8 mouse cellular contexts compared by ENCODE assay signal in the genomic region with DNA sequence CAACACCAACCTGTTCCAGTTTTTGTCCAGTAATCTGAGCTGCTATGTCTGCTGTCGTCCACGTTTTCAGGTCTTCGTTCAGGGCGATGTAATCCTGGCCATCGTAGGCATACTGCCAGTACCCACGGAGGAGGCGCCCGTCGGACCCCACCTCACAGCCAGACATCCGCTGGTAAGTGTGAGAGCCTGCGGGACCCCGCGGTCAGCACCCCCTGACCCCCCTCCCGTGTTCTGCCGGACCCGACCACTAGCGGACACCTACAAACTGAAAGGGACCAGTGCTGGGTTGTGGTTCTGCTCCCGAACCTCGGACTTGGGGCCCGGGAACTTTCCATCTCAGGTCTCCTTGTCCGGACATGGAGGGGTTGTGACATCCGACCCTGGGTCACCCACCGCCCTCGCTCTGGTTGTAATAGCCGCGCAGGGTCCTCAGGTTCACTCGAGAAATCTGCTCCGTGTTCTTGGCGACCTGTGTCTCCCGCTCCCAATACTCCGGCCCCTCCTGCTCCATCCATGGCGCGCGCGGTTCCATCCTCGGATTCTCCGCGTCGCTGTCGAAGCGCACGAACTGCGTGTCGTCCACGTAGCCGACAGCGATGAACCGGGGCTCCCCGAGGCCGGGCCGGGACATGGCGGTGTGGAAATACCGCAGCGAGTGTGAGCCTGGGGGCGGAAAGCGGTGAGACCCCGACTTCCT. TPM values are rescaled to one million over a fixed set of nuclear protein-coding genes. Genes with fewer than 3 reads are reported as not detected.
DNase-seq lines count a peak whose midpoint lies in the region; ATAC-seq and TF ChIP-seq lines count a peak whose summit lies in the region.

No protein-coding gene starts in this region.

- no peak for ATAC-seq in forebrain, embryonic 16.5 days
- ATAC-seq in monocyte, adult 5-6 weeks (replicated peaks; ENCODE audit: insufficient number of reproducible peaks, low FRiP score, low TSS enrichment, poor library complexity, severe bottlenecking): no peak
- ATAC-seq in CD4-positive, CD25-positive, alpha-beta regulatory T cell, adult 4 months: no peak

- no peak for DNase-seq in heart, adult 2 months
- DNase-seq in heart, postnatal 14 days: no peak
- no peak for DNase-seq in adrenal gland, postnatal 25 days

- WGBS in heart, adult 2 months: 2% methylated on average over 57 of the region's 57 CpGs
- WGBS in forebrain, embryonic 16.5 days: 3% methylated on average over 57 of the region's 57 CpGs
- WGBS in macrophage (ENCODE audit: missing documents): 7% methylated on average over 56 of the region's 57 CpGs

- peaks cover 18% of the 10 kb centered on the region for H3K4me1 ChIP-seq in heart, adult 2 months (ENCODE audit: control insufficient read depth, insufficient read depth, low read length)
- peaks cover 50% of the 10 kb centered on the region for H3K4me1 ChIP-seq in E14TG2a.4 (replicated peaks; ENCODE audit: low read depth, low read length)
- peaks cover 19% of the 10 kb centered on the region for H3K4me1 ChIP-seq in forebrain, embryonic 16.5 days (replicated peaks; ENCODE audit: control insufficient read depth, insufficient read depth, low read length)

- H3K27ac ChIP-seq in heart, adult 2 months: peak overlapping the region; percentile 81
- H3K27ac ChIP-seq in forebrain, embryonic 16.5 days (ENCODE audit: low read length): no peak overlapping the region
- peak overlapping the region; percentile 89 for H3K27ac ChIP-seq in macrophage

- H3K79me2 ChIP-seq in heart, adult 2 months (replicated peaks; ENCODE audit: control insufficient read depth, insufficient read depth, low read length): no peaks in the 10 kb centered on the region
- peaks cover 20% of the 10 kb centered on the region; the same call in 1 of the 2 replicates for H3K79me2 ChIP-seq in macrophage (ENCODE audit: inconsistent target)

- peak overlapping the region; percentile 82 for H3K9ac ChIP-seq in heart, adult 2 months (ENCODE audit: low read depth, low read length)
- H3K9ac ChIP-seq in forebrain, embryonic 16.5 days (replicated peaks; ENCODE audit: low read depth, low read length): peak overlapping the region; percentile 52

- H3K36me3 ChIP-seq in heart, adult 2 months (ENCODE audit: control insufficient read depth, insufficient read depth, low read length): no peaks in the 10 kb centered on the region
- H3K36me3 ChIP-seq in E14TG2a.4 (ENCODE audit: insufficient read depth, low read length): no peaks in the 10 kb centered on the region
- no peaks in the 10 kb centered on the region for H3K36me3 ChIP-seq in forebrain, embryonic 16.5 days (ENCODE audit: control insufficient read depth, insufficient read depth)
- peaks cover 17% of the 10 kb centered on the region for H3K36me3 ChIP-seq in macrophage (ENCODE audit: inconsistent target)

- intact Hi-C loops in heart, adult 2 months (cut with DNase I): no loop called here
- intact Hi-C loops in heart, postnatal 14 days (cut with DNase I): no loop called here

- peak overlapping the region; percentile 66 for H3K4me3 ChIP-seq in heart, adult 2 months
- peak overlapping the region; percentile 82 for H3K4me3 ChIP-seq in E14TG2a.4 (replicated peaks; ENCODE audit: low read length)
- peak overlapping the region; percentile 40 for H3K4me3 ChIP-seq in forebrain, embryonic 16.5 days (replicated peaks; ENCODE audit: low read length)
- H3K4me3 ChIP-seq in macrophage (ENCODE audit: inconsistent target): peak overlapping the region; percentile 68

- peak overlapping the region; percentile 56 for H3K4me2 ChIP-seq in forebrain, embryonic 16.5 days (ENCODE audit: low read length)

- no peaks in the 10 kb centered on the region for H3K27me3 ChIP-seq in heart, adult 2 months (ENCODE audit: control insufficient read depth, insufficient read depth, low read length)
- peaks cover 33% of the 10 kb centered on the region for H3K27me3 ChIP-seq in E14TG2a.4 (ENCODE audit: insufficient read depth, low read length)
- peaks cover 47% of the 10 kb centered on the region for H3K27me3 ChIP-seq in forebrain, embryonic 16.5 days (replicated peaks; ENCODE audit: control insufficient read depth, insufficient read depth, low read length)

- no peak for TF ChIP-seq CTCF in heart, adult 2 months (IDR thresholded peaks at IDR 0.05)
- no peak for TF ChIP-seq CTCF in E14TG2a.4 (conservative IDR thresholded peaks at IDR 0.05; ENCODE audit: low read length)

- no peaks in the 10 kb centered on the region for H3K9me3 ChIP-seq in E14TG2a.4 (ENCODE audit: low read length)
- no peaks in the 10 kb centered on the region for H3K9me3 ChIP-seq in forebrain, embryonic 16.5 days (ENCODE audit: control insufficient read depth, low read length)

- no peak for TF ChIP-seq EP300 in heart, adult 2 months (IDR thresholded peaks at IDR 0.05; ENCODE audit: insufficient read depth, low read depth, low read length)

- no peak for TF ChIP-seq POLR2A in heart, adult 2 months (IDR thresholded peaks at IDR 0.05; ENCODE audit: insufficient read depth, low read depth, low read length)

RNA-seq across cellular contexts. Expression of a gene that starts 22.1 kb away (rescaled TPM):
- total RNA-seq in heart, adult 2 months (2021): 100 to 1,000 TPM; 103 to 117 TPM
- 655 and 1,075 TPM in 2 replicates for polyA plus RNA-seq in heart, adult 2 months (2012; rRNA removed)
- total RNA-seq in heart, postnatal 14 days (2021): 10 to 100 TPM; 56.5 to 61.2 TPM
- polyA plus RNA-seq in forebrain, embryonic 16.5 days (2015; fragmentation: Nextera tagmentation; extraction: Ambion mirVana): 9.4 and 9.9 TPM in 2 replicates
- total RNA-seq in macrophage (2018; cell fraction: chromatin; rRNA removed): 1,000 to 10,000 TPM; 1,025 to 7,144 (median 3,429) TPM
- total RNA-seq in macrophage (2018; cell fraction: cytosol; rRNA removed): 1,000 to 10,000 TPM; 2,589 to 9,128 (median 5,108) TPM
- over 10,000 TPM in 13 of 26 experiments, 1,000 to 10,000 TPM in 13; 3,160 to 14,900 (median 9,531) TPM for total RNA-seq in macrophage (2018; cell fraction: nucleus; rRNA removed)
- 2,418 to 4,239 TPM (median 2,994 TPM) in 3 replicates for polyA plus RNA-seq in macrophage (2018)
- total RNA-seq in monocyte, adult 5-6 weeks (2017): 3,712 to 3,894 TPM (median 3,837 TPM) in 3 replicates
- 1,000 to 10,000 TPM; 5,395 to 7,513 TPM for polyA plus RNA-seq in CD4-positive, CD25-positive, alpha-beta regulatory T cell, adult 4 months (2017; shearing (Covaris generic))
- total RNA-seq in adrenal gland, postnatal 25 days (2021): 321 and 327 TPM in 2 replicates

RNA-seq across cellular contexts. Expression of a gene that starts 22.2 kb away (rescaled TPM):
- total RNA-seq in heart, adult 2 months (2021): 100 to 1,000 TPM; 364 to 420 TPM
- 180 and 194 TPM in 2 replicates for polyA plus RNA-seq in heart, adult 2 months (2012; rRNA removed)
- 100 to 1,000 TPM; 417 to 479 TPM for total RNA-seq in heart, postnatal 14 days (2021)
- polyA plus RNA-seq in forebrain, embryonic 16.5 days (2015; fragmentation: Nextera tagmentation; extraction: Ambion mirVana): 811 and 837 TPM in 2 replicates
- total RNA-seq in macrophage (2018; cell fraction: chromatin; rRNA removed): 100 to 1,000 TPM in 21 of 26 experiments, 10 to 100 TPM in 5; 55.8 to 382 (median 130) TPM
- 1,000 to 10,000 TPM in 10 of 26 experiments, 100 to 1,000 TPM in 16; 572 to 1,270 (median 800) TPM for total RNA-seq in macrophage (2018; cell fraction: cytosol; rRNA removed)
- 100 to 1,000 TPM in 25 of 26 experiments, 10 to 100 TPM in 1; 92.7 to 360 (median 186) TPM for total RNA-seq in macrophage (2018; cell fraction: nucleus; rRNA removed)
- polyA plus RNA-seq in macrophage (2018): 829 to 1,952 TPM (median 1,389 TPM) in 3 replicates
- total RNA-seq in monocyte, adult 5-6 weeks (2017): 765 to 894 TPM (median 817 TPM) in 3 replicates
- 1,000 to 10,000 TPM; 6,766 to 6,959 TPM for polyA plus RNA-seq in CD4-positive, CD25-positive, alpha-beta regulatory T cell, adult 4 months (2017; shearing (Covaris generic))
- total RNA-seq in adrenal gland, postnatal 25 days (2021): 630 and 736 TPM in 2 replicates

RNA-seq across cellular contexts. Expression of a gene that starts 22.4 kb away (rescaled TPM):
- 10 to 100 TPM; 38.1 to 39.1 TPM for total RNA-seq in heart, adult 2 months (2021)
- polyA plus RNA-seq in heart, adult 2 months (2012; rRNA removed): 47.8 and 56.4 TPM in 2 replicates
- 10 to 100 TPM; 35.0 to 37.8 TPM for total RNA-seq in heart, postnatal 14 days (2021)
- polyA plus RNA-seq in forebrain, embryonic 16.5 days (2015; fragmentation: Nextera tagmentation; extraction: Ambion mirVana): 79.5 and 81.0 TPM in 2 replicates
- 100 to 1,000 TPM in 10 of 26 experiments, 10 to 100 TPM in 16; 37.3 to 286 (median 91.8) TPM for total RNA-seq in macrophage (2018; cell fraction: chromatin; rRNA removed)
- 10 to 100 TPM; 27.0 to 41.6 (median 34.7) TPM for total RNA-seq in macrophage (2018; cell fraction: cytosol; rRNA removed)
- total RNA-seq in macrophage (2018; cell fraction: nucleus; rRNA removed): 10 to 100 TPM; 25.0 to 76.2 (median 51.1) TPM
- polyA plus RNA-seq in macrophage (2018): 30.3 to 39.3 TPM (median 30.5 TPM) in 3 replicates
- 16.8 to 32.7 TPM (median 25.1 TPM) in 3 replicates for total RNA-seq in monocyte, adult 5-6 weeks (2017)
- polyA plus RNA-seq in CD4-positive, CD25-positive, alpha-beta regulatory T cell, adult 4 months (2017; shearing (Covaris generic)): 10 to 100 TPM; 27.4 to 47.4 TPM
- total RNA-seq in adrenal gland, postnatal 25 days (2021): 57.4 and 70.0 TPM in 2 replicates

RNA-seq across cellular contexts. Expression of a gene that starts 26.7 kb away (rescaled TPM):
- total RNA-seq in heart, adult 2 months (2021): 1 to 10 TPM; 1.8 to 1.9 TPM
- polyA plus RNA-seq in heart, adult 2 months (2012; rRNA removed): 2.4 and 3.4 TPM in 2 replicates
- total RNA-seq in heart, postnatal 14 days (2021): 1 to 10 TPM; 2.2 to 2.9 TPM
- 10.0 and 13.2 TPM in 2 replicates for polyA plus RNA-seq in forebrain, embryonic 16.5 days (2015; fragmentation: Nextera tagmentation; extraction: Ambion mirVana)
- total RNA-seq in macrophage (2018; cell fraction: chromatin; rRNA removed): 1 to 10 TPM in 17 of 26 experiments, under 1 TPM in 5, not detected in 4; 0.53 to 5.8 (median 1.8) TPM
- 10 to 100 TPM in 12 of 26 experiments, 1 to 10 TPM in 14; 2.6 to 14.7 (median 8.8) TPM for total RNA-seq in macrophage (2018; cell fraction: cytosol; rRNA removed)
- 10 to 100 TPM in 4 of 26 experiments, 1 to 10 TPM in 22; 2.0 to 13.7 (median 5.3) TPM for total RNA-seq in macrophage (2018; cell fraction: nucleus; rRNA removed)
- 4.0 to 11.7 TPM (median 6.8 TPM) in 3 replicates for polyA plus RNA-seq in macrophage (2018)
- 2.6 to 4.6 TPM (median 3.5 TPM) in 3 replicates for total RNA-seq in monocyte, adult 5-6 weeks (2017)
- 10 to 100 TPM; 13.2 to 21.0 TPM for polyA plus RNA-seq in CD4-positive, CD25-positive, alpha-beta regulatory T cell, adult 4 months (2017; shearing (Covaris generic))
- 8.5 and 8.9 TPM in 2 replicates for total RNA-seq in adrenal gland, postnatal 25 days (2021)

RNA-seq across cellular contexts. Expression of a gene that starts 37.5 kb away (rescaled TPM):
- 10 to 100 TPM in 1 of 2 experiments, 1 to 10 TPM in 1; 8.8 to 10.0 TPM for total RNA-seq in heart, adult 2 months (2021)
- polyA plus RNA-seq in heart, adult 2 months (2012; rRNA removed): 8.7 and 9.1 TPM in 2 replicates
- total RNA-seq in heart, postnatal 14 days (2021): 10 to 100 TPM; 10.4 to 11.5 TPM
- 26.1 and 29.4 TPM in 2 replicates for polyA plus RNA-seq in forebrain, embryonic 16.5 days (2015; fragmentation: Nextera tagmentation; extraction: Ambion mirVana)
- 10 to 100 TPM in 15 of 26 experiments, 1 to 10 TPM in 11; 2.7 to 39.0 (median 15.4) TPM for total RNA-seq in macrophage (2018; cell fraction: chromatin; rRNA removed)
- total RNA-seq in macrophage (2018; cell fraction: cytosol; rRNA removed): 10 to 100 TPM in 21 of 26 experiments, 1 to 10 TPM in 5; 7.8 to 14.9 (median 12.4) TPM
- 10 to 100 TPM in 12 of 26 experiments, 1 to 10 TPM in 14; 4.6 to 28.7 (median 9.5) TPM for total RNA-seq in macrophage (2018; cell fraction: nucleus; rRNA removed)
- polyA plus RNA-seq in macrophage (2018): 10.9 to 27.3 TPM (median 11.8 TPM) in 3 replicates
- total RNA-seq in monocyte, adult 5-6 weeks (2017): 11.1 to 17.8 TPM (median 16.3 TPM) in 3 replicates
- 10 to 100 TPM; 11.5 to 14.3 TPM for polyA plus RNA-seq in CD4-positive, CD25-positive, alpha-beta regulatory T cell, adult 4 months (2017; shearing (Covaris generic))
- 38.7 and 40.4 TPM in 2 replicates for total RNA-seq in adrenal gland, postnatal 25 days (2021)

Comparison
In these comparisons a context has a peak if more than half of its experiments do, and no peak if none do; other contexts are left out.
1. RNA of a gene that starts 22.1 kb away (total RNA-seq): 3,712 to 3,894 TPM in monocyte, adult 5-6 weeks; 321 to 327 TPM in adrenal gland, postnatal 25 days, 103 to 117 TPM in heart, adult 2 months and 56.5 to 61.2 TPM in heart, postnatal 14 days; every median in the first group is over 10 times any median in the second.
2. Peak in every context shown above with its lines, with median percentiles within 50 percentile points of each other: H3K4me3 ChIP-seq.